Mouse (Mus musculus): ENCODE measurements at regions not wholly inside any gene's neighbourhood (a gene's known extent, or its start where the extent isn't known, plus 50 kb on each side); places are given as distances from the start of the nearest gene placed in this dataset.

DNA sequence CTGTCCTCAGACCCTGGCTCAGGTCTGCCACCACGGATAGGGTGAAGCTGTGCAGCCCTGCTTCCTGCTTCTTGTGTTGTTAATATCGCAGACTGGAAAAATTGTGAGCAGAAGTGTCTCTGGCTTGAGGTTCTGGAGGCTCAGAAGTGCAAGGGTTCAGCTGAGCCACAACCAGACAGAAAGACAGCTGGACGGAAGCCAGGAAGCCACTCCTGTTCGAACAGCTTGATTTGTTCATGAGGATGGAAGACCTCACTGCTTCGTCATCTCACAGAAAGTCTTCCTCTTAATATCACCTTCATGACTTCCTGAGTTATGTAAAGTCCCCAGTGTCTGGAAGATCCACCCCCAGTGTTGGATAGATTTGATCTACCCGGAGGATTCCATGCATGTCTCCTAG lies 62.0 kb upstream of the Gm26897 start:
- TF ChIP-seq POLR2A (IDR thresholded peaks at IDR 0.05; ENCODE audit: borderline replicate concordance, control insufficient read depth, low read depth, low read length): no peak
- TF ChIP-seq CTCF (IDR thresholded peaks at IDR 0.05; ENCODE audit: control insufficient read depth, insufficient read depth, low read length): no peak

Data from bone marrow, adult 2 months (tissue).